Mouse (Mus musculus): ENCODE measurements at regions not wholly inside any gene's neighbourhood (a gene's known extent, or its start where the extent isn't known, plus 50 kb on each side); places are given as distances from the start of the nearest gene placed in this dataset.

- no peak for DNase-seq (ENCODE audit: low spot score)
Observed at GRCm38 (mm10) chr12:54384116-54384515, 180.5 kb upstream of the Egln3 start.

GRCm38 (mm10) chr12:54382965-54383364 is 179.3 kb upstream of the Egln3 start:
- DNase-seq (ENCODE audit: low spot score), result no peak

GRCm38 (mm10) chr12:54382061-54382460 is 178.4 kb upstream of the Egln3 start:
- no peak for DNase-seq (ENCODE audit: low spot score)

- no peak for DNase-seq (ENCODE audit: low spot score)
Observed at GRCm38 (mm10) chr12:54380322-54380721, 176.7 kb upstream of the Egln3 start.

GRCm38 (mm10) chr12:54378576-54378975 is 174.9 kb upstream of the Egln3 start:
- DNase-seq (ENCODE audit: low spot score), result no peak

- DNase-seq (ENCODE audit: low spot score), result no peak
Observed at GRCm38 (mm10) chr12:54374060-54374459, 170.4 kb upstream of the Egln3 start.

- no peak for DNase-seq (ENCODE audit: low spot score)
Observed at GRCm38 (mm10) chr12:54369217-54369616, 165.6 kb upstream of the Egln3 start.

- no peak for DNase-seq (ENCODE audit: low spot score)
Observed at GRCm38 (mm10) chr12:54364381-54365095, 160.9 kb upstream of the Egln3 start.

- DNase-seq (ENCODE audit: low spot score), result no peak
Observed at GRCm38 (mm10) chr12:54361762-54362161, 158.1 kb upstream of the Egln3 start.

- DNase-seq (ENCODE audit: low spot score), result no peak
Observed at GRCm38 (mm10) chr12:54354187-54354586, 150.5 kb upstream of the Egln3 start.

- DNase-seq (ENCODE audit: low spot score), result no peak
Observed at GRCm38 (mm10) chr12:54353694-54354093, 150.0 kb upstream of the Egln3 start.

GRCm38 (mm10) chr12:54352963-54353606 is 149.4 kb upstream of the Egln3 start:
- DNase-seq (ENCODE audit: low spot score), result peak; percentile 44

- no peak for DNase-seq (ENCODE audit: low spot score)
Observed at GRCm38 (mm10) chr12:54350293-54350692, 146.6 kb upstream of the Egln3 start.

- no peak for DNase-seq (ENCODE audit: low spot score)
Observed at GRCm38 (mm10) chr12:54349403-54349802, 145.7 kb upstream of the Egln3 start.

GRCm38 (mm10) chr12:54343493-54343892 is 139.8 kb upstream of the Egln3 start:
- no peak for DNase-seq (ENCODE audit: low spot score)

- DNase-seq (ENCODE audit: low spot score), result no peak
Observed at GRCm38 (mm10) chr12:54335509-54335908, 131.8 kb upstream of the Egln3 start.

GRCm38 (mm10) chr12:54334491-54335132 is 131.0 kb upstream of the Egln3 start:
- no peak for DNase-seq (ENCODE audit: low spot score)

- DNase-seq (ENCODE audit: low spot score), result no peak
Observed at GRCm38 (mm10) chr12:54333632-54334321, 130.1 kb upstream of the Egln3 start.

- no peak for DNase-seq (ENCODE audit: low spot score)
Observed at GRCm38 (mm10) chr12:54327483-54327882, 123.8 kb upstream of the Egln3 start.

GRCm38 (mm10) chr12:54326571-54326970 is 122.9 kb upstream of the Egln3 start:
- no peak for DNase-seq (ENCODE audit: low spot score)

GRCm38 (mm10) chr12:54320533-54320932 is 116.9 kb upstream of the Egln3 start:
- no peak for DNase-seq (ENCODE audit: low spot score)

GRCm38 (mm10) chr12:54316980-54317471 is 113.4 kb upstream of the Egln3 start:
- DNase-seq (ENCODE audit: low spot score), result no peak

All from testis, postnatal 10 days (tissue).